Mouse (Mus musculus): ENCODE results near the gene Ggt6. TPM values are rescaled to one million over a fixed set of nuclear protein-coding genes. Genes with fewer than 3 reads are reported as not detected.
"Not testable (repeated sequence)": the region's sequence is repeated elsewhere in the genome, so short reads cannot be mapped to it uniquely, and the experiment has no call there.

The Ggt6 gene
- total RNA-seq, 1 experiment from 2014 or later = not detected

DNA sequence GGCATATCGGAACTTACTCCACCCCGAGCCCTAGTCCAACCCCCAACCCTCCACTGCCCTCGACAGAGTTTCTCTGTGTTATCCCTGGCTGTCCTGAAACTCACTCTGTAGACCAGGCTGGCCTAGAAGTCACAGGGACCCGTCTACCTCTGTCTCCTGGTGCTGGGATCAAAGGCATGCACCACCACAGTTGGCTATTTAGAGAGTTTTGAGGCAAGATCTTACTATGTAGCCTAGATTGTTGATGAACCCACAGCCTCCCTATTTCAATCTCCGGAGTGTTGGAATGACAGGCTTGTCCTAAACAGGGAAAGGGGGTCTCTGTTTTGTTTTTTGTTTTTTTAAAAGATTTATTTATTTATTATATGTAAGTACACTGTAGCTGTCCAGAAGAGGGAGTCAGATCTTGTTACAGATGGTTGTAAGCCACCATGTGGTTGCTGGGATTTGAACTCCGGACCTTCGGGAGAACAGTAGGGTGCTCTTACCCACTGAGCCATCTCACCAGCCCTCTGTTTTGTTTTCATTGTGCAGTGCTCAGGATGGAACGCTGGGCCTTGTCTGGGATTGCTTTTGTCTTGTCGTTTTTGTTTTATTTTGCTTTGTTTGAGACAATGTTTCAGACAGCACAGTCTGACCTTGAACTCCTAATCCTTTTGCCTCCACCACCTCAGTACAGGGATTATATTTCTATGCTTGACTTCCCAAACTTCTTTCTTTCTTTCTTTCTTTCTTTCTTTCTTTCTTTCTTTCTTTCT lies 4.8 kb upstream of the Ggt6 start:
- ATAC-seq (ENCODE audit: extremely low read depth, insufficient number of reproducible peaks, low FRiP score, poor library complexity, severe bottlenecking) = not testable (repeated sequence)

DNA sequence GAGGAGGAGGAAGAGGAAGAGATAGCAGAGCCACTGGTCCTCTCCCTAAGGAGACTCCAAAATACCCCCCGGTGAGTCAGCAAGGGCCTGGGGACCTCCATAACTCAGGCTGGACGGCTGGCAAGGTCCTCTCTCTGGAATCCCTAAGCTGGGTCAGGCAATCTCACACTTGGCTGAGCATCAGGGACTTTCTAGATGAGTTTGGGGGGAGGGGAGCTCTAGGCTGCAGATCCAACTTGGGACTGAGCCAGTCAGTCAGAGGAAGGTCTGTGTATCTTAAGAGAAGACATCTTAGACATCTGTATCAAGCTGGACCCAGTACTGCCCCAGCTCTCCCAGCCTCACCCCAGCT lies 344 bp downstream of the Ggt6 start:
- no peak for ATAC-seq (ENCODE audit: extremely low read depth, insufficient number of reproducible peaks, low FRiP score, poor library complexity, severe bottlenecking)

DNA sequence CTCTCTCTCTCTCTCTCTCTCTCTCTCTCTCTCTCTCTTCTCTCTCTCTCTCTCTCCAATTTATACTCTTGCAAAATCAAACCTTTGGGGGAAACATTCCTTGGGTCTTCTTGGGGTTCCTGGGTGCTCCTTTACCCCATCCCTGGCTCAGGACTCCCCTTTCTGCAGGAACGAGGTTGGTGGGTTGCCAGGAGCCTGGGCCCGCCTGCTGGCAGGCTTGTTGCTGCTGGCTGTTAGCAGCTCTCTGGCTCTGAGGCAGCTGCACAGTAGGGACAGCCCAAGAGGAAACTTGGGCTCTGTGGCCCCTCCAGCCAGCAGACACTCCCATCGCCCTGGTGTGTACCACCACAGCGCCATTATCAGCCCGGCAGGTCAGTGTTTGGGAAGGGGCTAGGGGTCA lies 945 bp downstream of the Ggt6 start:
- ATAC-seq (ENCODE audit: extremely low read depth, insufficient number of reproducible peaks, low FRiP score, poor library complexity, severe bottlenecking) = no peak

DNA sequence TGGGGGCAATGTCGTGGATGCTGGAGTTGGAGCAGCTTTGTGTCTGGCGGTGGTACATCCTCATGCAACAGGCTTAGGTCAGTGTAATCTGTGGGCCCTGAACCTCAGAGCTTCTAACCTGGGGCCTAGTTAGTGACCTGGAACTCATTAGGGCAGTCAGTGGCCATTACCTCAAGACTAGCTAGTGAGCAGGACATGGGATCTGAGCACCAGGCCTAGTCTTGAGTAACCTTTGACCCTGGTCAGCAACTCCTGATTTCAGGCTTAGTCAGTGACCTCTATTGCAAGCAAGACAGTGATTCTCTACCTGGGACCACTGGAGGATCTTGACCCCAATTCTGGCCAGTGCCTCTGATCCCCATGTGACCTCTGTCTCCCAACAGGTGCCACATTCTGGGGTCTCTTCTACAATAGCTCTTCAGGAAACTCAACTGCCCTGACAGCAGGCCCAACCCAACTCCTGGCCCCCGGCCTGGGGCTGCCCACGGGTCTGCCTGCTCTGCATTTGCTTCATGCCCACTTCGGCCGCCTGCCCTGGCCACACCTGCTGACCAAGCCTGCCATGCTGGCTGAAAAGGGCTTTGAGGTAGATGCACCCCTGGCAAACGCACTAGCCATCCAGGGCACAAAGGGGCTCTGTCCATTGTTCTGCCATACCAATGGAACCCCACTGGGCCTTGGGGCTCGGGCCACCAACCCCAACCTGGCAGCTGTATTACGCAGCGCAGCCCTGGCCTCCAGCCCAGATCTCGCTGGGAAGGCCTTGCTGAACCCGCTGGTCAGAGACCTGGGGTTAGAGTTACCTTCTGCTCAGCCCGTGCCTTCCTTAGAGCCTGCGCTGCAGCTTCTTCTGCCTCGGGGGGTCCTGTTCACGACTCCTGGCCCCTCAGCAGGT lies 1.7 kb downstream of the Ggt6 start:
- ATAC-seq (ENCODE audit: extremely low read depth, insufficient number of reproducible peaks, low FRiP score, poor library complexity, severe bottlenecking) = no peak

DNA sequence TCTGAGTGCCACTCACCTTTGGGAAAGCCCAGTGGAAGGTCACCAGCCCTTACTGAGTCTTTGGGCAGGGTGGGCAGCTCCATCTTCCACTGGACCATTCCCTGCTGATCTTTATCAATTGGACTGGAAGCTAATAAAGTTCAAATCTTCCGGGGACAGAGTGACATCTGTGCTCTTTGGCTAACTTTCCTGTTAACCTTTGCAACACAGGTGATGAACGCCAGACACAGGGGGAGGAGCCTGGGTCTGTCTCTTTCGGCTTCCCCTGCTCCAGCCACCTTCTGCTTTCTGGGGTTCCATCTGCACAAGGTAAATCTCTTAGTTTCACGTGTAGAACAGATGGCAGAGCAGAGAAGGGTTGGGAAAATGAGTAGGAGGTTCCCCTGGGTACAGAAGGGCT lies 3.1 kb downstream of the Ggt6 start:
- no peak for ATAC-seq (ENCODE audit: extremely low read depth, insufficient number of reproducible peaks, low FRiP score, poor library complexity, severe bottlenecking)

DNA sequence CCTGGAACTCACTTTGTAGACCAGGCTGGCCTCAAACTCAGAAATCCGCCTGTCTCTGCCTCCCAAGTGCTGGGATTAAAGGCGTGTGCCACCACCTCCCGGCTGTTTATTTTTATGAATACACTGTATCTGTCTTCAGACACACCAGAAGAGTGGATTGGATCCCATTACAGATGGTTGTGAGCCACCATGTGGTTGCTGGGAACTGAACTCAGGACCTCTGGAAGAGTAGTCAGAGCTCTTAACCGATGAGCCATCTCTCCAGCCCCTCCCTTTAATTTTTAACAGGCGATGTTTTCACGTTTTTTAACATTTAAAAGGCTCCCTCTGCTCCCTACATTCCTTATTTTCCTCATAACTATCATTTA lies 5.3 kb downstream of the Ggt6 start:
- not testable (repeated sequence) for ATAC-seq (ENCODE audit: extremely low read depth, insufficient number of reproducible peaks, low FRiP score, poor library complexity, severe bottlenecking)

DNA sequence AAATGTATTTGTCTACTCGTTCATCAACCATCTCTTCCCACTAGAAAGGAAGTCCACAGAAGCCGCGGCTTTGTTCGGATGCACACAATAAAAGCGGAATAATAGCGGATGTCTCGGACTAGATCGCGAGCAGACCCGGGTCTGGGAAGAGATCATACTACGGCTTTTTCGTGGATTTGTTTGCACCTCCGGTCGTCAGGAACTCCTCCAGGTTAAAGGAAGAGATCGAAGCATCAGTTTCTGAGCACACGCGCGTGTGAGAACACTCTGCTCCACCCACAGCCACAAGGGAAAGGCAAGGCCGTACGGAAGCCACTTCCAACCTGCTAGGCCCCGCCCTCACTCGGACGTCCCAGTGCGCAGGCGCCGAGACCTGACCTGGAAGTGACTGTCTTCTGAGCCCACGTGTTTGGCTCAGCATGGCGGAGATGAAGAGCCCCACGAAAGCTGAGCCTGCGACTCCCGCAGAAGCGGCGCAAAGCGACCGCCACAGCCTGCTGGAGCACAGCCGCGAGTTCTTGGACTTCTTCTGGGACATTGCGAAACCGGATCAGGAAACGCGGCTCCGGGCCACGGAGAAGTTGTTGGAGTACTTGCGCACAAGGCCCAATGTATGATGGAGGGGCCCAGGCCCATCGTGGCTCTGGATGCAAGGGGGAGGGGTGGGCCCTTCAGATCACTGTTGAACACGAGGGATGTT lies 5.8 kb downstream of the Ggt6 start, which contains the start of gene Mybbp1a:
Gene Mybbp1a, plus strand, starts transcription at position 391 of the 700 bp plus-strand sequence.
- ATAC-seq (ENCODE audit: extremely low read depth, insufficient number of reproducible peaks, low FRiP score, poor library complexity, severe bottlenecking) = peak; percentile 92

DNA sequence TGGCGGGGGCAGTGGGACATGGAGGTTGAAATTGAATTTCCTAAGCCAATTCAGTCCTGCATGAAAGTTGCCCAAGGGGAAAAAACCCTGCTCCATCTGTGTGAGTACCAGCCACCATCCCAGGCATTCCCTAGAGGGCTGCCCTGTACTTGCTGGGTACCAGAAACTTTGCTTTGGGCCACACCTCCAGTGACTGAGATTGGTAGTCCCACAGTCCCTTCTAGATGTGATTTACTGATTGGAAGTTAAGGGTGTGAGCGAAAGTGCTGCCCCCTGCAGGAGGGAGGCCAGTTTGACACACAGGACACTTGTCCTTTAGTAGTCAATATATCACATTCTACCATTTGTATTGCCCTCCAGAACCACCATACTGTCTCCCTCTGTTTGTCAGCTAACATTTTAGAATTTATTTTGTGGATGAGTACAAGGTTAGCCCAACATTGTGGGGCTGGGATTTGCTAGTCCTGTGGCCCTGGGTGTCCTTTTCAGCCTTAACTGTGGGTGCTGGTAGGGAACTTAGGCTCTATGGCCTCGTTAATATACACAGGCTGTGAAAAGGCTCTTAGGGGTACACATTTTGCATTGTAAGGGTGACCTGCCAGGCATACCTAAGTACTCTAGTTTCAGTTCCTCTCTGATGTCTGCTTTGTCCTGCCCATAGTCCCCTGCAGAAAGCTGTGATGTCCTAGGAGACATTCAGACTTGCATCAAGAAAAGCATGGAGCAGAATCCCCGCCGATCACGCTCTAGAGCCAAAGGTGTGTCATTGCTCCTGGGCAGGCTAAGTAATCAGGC lies 11.2 kb downstream of the Ggt6 start:
- ATAC-seq (ENCODE audit: extremely low read depth, insufficient number of reproducible peaks, low FRiP score, poor library complexity, severe bottlenecking) = peak; percentile 74

DNA sequence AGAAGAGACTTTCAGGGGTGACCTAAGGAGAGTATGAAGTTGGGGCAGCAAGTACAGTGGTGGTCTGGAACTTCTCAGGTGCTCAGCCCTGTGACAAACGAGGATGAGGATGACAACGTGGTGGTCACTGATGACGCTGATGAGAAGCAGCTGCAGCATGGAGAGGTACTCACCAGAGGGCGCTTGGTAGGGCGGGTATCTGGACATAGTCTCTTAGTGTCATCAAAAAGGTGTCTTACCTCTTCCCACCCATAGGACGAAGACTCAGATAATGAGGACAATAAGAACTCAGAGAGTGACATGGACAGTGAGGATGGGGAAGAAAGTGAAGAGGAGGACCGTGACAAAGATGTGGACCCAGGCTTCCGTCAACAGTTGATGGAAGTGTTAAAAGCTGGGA lies 12.1 kb downstream of the Ggt6 start:
- ATAC-seq (ENCODE audit: extremely low read depth, insufficient number of reproducible peaks, low FRiP score, poor library complexity, severe bottlenecking) = no peak

DNA sequence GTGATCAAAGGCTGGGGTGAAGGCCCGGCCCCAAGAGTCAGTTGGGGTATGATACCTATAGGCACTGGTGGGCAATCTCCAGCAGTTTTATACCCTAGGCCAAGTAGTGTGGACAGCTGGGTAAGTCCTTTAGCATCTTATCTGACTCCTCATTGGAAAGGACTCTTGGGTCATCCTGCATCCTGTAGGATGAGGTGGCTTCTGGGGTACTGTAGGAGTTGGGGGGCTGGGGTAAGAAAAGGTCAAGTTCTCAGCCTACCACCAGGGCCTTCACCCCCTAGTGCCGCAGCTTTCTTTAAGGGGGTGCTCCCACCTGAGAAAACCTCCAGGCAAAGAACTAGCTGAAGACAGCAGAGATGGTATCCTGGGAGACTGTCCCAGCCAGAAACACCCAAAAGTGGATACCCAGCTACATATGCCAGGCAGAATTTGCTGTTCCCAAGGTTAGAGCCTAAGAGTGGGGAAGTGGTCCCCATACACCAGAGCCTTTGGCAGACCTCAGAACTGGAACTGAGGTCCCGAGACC lies 16.9 kb downstream of the Ggt6 start:
- no peak for ATAC-seq (ENCODE audit: extremely low read depth, insufficient number of reproducible peaks, low FRiP score, poor library complexity, severe bottlenecking)

DNA sequence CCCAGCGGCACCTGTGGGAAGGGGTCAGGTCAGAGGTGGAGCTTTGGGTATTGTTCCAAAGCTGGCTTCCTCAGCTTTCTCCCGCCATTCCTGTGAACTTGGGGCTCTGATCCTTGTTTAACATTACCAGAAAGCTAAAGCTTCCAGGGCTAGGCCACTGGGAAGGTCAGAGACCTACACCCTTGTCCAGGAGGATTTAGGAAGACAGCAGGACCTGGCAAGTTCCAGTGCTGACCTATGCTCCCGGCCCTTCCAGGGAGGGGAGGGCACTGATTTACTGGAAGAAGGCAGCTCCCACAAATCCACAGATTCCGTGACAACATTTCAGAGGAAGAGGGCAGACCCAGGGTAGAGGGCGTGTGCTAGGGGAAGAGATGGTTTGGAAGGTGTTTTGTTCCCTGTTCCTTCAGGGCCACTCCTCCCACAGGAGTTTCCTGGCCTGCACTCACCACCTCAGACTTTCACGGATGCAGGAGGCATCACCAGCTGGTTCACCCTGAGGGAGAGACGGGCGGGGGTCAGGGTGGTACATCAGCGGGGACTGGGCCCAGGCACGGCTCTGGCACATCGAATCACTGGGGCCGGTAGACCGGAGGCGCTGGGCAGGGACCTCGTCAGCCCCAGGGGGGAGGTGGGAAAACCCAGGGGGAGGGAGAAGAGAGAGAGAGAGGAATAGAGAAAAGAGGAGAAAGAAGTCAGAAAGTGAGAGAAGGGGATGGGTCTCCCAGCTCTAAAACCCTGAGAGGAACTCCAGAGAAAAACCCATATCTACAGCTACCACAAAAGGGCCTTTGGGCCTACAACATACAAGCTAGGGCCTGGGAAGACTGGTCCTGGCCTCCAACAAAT lies 18.0 kb downstream of the Ggt6 start:
- no peak for ATAC-seq (ENCODE audit: extremely low read depth, insufficient number of reproducible peaks, low FRiP score, poor library complexity, severe bottlenecking)

DNA sequence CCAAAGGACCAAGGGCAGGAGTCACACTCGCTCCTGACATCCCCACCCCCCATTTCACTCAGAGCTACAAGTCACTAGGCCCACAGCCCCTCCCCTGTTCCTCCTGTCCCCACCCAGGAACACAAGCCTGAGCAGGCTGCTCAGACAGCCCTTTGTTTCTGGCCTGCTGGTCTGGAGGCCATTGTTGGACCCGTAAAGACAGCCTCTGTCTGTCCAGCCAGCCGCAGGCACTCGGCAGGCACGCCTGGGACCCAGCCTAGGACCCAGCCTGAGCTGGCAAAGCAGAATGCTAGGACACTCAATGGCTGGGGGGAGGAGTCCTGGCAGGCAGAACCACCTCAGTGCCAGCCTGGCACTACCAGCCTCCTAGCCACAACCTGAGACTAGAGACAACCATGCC lies 20.4 kb downstream of the Ggt6 start:
- ATAC-seq (ENCODE audit: extremely low read depth, insufficient number of reproducible peaks, low FRiP score, poor library complexity, severe bottlenecking) = no peak

DNA sequence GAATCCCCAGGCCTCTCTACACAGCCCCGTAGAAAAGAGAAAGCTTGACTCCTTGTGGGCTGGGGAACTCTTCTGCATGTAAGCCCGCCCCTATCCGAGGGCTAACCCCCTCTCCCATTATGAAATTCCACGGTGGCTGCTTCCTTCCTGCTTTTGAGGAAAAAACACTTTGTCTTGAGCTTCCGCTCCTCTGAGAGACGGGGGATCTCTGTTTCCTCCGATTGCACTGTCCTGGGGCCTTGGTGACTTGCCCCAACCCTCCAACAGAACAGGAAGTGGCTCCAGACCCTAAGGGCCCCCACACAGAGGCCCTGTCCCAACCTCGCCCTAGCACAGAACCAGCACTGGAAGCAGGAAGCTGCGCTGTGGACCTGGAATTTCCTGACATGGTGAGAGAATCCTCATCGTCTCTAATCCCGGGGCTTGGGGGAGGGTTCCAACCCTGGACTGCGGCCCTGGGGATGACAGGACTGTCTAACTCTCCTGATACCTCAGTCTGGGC lies 22.7 kb downstream of the Ggt6 start:
- ATAC-seq (ENCODE audit: extremely low read depth, insufficient number of reproducible peaks, low FRiP score, poor library complexity, severe bottlenecking) = no peak

DNA sequence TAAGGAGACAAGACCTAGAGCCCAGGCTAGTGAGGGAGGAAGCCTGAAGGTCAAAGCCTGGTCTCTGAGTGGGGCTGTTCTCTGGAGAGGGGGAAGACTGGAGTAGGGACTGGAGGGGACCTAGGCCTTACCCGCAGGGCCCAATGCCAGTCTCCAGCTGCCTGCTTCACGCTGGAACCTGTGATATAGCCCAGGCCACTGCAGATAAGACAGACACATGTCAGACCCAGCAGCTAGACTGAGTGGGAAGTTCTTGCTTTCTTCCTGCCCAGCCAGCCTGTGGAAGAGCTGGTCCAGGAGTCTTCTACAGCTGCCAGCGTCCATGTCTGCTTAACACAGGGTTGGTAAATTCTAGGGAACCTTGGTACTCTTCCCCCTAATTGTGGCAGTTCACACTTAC lies 23.2 kb downstream of the Ggt6 start:
- ATAC-seq (ENCODE audit: extremely low read depth, insufficient number of reproducible peaks, low FRiP score, poor library complexity, severe bottlenecking) = no peak

DNA sequence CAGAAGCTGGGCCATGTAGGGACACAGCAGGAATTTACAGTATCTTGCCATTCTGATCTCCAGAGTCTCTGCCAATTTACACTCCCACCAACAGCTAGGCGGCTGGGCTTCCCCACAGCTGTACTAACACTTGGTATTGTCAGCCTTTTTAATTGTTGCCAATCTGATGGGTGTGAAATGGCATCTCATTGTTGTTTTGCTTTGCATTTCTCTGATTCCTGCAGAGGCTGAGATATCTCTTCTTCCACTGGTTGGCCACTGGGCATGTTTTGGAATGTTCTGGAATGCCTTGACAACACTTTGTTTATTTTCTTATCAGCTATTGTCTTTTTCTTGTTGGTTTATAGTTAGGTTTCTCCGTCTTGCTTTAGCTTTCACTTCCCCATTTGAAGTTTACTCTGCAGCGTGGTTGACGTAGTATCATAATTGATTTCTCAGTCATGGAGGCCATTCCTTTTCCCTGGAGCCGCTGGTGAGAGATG lies 26.2 kb downstream of the Ggt6 start:
- ATAC-seq (ENCODE audit: extremely low read depth, insufficient number of reproducible peaks, low FRiP score, poor library complexity, severe bottlenecking) = peak; percentile 40; the same call in 1 of the 2 replicates

DNA sequence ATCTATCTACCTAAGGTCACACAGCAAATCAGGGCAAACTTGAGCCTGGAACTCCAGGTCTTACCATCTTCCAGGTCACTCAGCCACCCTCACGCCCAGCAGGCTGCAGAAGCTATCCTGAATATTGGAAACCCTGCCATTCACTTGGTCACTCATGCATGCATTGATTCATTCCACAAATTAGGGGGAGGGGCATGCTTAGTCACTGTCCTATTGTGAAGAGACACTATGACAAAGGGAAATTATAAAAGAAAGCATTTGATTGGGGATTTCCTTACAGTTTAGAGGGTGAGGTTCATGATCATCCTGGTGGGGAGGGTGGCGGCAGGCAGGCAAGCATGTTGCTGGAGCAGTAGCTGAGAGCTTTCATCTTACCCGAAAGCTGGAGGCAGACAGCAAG lies 29.5 kb downstream of the Ggt6 start:
- no peak for ATAC-seq (ENCODE audit: extremely low read depth, insufficient number of reproducible peaks, low FRiP score, poor library complexity, severe bottlenecking)

DNA sequence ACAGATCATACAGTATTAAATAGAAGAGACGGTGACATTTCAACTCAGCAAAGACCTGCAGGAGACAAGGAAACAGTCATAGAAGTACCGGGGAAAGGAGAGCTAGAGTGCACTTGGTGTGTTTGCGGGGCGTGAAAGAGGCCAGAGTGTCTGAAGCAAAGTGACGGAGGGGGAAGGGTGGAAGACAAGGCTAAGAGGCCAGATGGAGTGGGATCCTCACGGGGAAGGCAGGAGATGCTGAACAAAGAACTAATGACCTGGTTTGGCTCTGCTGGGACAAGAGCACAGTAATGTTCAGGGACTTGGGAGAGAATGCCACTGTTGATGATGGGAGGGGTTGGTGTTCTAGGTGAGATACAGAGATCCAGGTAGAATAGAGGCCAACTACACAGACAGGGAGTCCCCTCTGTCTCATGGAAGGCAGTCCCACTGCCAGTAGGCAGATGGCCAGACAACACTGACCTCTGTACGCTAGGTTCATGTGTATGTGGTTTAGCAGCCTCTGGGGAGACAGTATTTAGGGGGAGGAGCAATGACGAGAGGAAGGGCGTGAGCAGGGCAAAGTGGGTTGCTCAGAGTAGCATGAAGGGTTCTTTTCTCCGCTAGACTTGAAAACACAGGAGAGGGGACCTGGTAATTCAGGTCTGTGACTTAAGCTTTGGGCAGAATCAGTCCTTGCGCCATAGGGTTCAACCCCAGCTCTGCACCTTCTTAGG lies 30.8 kb downstream of the Ggt6 start:
- peak; percentile 68 for ATAC-seq (ENCODE audit: extremely low read depth, insufficient number of reproducible peaks, low FRiP score, poor library complexity, severe bottlenecking)

All from neutrophil, adult 5-6 weeks (primary cell).